Mouse (Mus musculus) liver, embryonic 16.5 days (tissue): Measurements from ENCODE around the gene Sap30l. TPM values are rescaled to one million over a fixed set of nuclear protein-coding genes. Genes with fewer than 3 reads are reported as not detected.
"Not testable (repeated sequence)": the region's sequence is repeated elsewhere in the genome, so short reads cannot be mapped to it uniquely, and the experiment has no call there.

Source experiments
- ATAC-seq: fragments of 200-750 bp; cut with Nextera tagmentation; 2 replicates; pipeline ENCODE4 v1.8.0; 2017; ENCODE audit warnings: low read depth, mild to moderate bottlenecking, moderate number of reproducible peaks, moderate library complexity
- H3K27ac ChIP-seq: fragments of 300-500 bp; sonication (generic); 2 replicates; pipeline ENCODE4 v1.5.1; 2014; ENCODE audit warnings: mild to moderate bottlenecking, low read length
- H3K27me3 ChIP-seq: fragments of 300-500 bp; sonication (generic); 2 replicates; pipeline ENCODE4 v1.6.1; 2014; ENCODE audit warnings: low read depth, low read length, mixed read lengths; ENCODE audit not compliant: control insufficient read depth, insufficient read depth
- H3K36me3 ChIP-seq: fragments of 300-500 bp; sonication (generic); 2 replicates; pipeline ENCODE4 v1.6.1; 2014; ENCODE audit warnings: mild to moderate bottlenecking; ENCODE audit not compliant: control insufficient read depth, insufficient read depth
- H3K4me1 ChIP-seq: fragments of 300-500 bp; sonication (generic); 2 replicates; pipeline ENCODE4 v1.6.1; 2014; ENCODE audit warnings: low read depth, low read length, mixed read lengths; ENCODE audit not compliant: control insufficient read depth
- H3K4me2 ChIP-seq: fragments of 300-500 bp; sonication (generic); 2 replicates; pipeline ENCODE4 v1.6.1; 2014; ENCODE audit warnings: low read depth, low read length, mixed read lengths
- H3K4me3 ChIP-seq: fragments of 300-500 bp; sonication (generic); 2 replicates; pipeline ENCODE4 v1.5.1; 2014; ENCODE audit warnings: low read depth, mild to moderate bottlenecking, low read length
- H3K9ac ChIP-seq: fragments of 300-500 bp; sonication (generic); 2 replicates; pipeline ENCODE4 v1.6.1; 2014; ENCODE audit warnings: low read depth, low read length
- H3K9me3 ChIP-seq: fragments of 300-500 bp; sonication (generic); replicated peaks from 2 replicates; pipeline ENCODE4 v1.6.1; 2016; ENCODE audit warnings: low read length; ENCODE audit not compliant: control insufficient read depth
- WGBS: fragments of 180-500 bp; shearing (Covaris S2); extraction: QIAGEN DNeasy Blood & Tissue Kit; methylation state at CpG from one replicate; pipeline ENCODE4 v1.1.7; 2014; ENCODE audit not compliant: insufficient replicate concordance; 5-methylcytosine and 5-hydroxymethylcytosine counted together
- polyA plus RNA-seq: library from polyadenylated mRNA; unstranded; fragments of >200 nt; fragmentation: Nextera tagmentation; extraction: Ambion mirVana; gene quantifications from 2 replicates; pipeline ENCODE4 v1.2.1, GENCODE M21; 2015

The Sap30l gene
- polyA plus RNA-seq, 1 experiment from 2014 or later, result 1.9 TPM

DNA sequence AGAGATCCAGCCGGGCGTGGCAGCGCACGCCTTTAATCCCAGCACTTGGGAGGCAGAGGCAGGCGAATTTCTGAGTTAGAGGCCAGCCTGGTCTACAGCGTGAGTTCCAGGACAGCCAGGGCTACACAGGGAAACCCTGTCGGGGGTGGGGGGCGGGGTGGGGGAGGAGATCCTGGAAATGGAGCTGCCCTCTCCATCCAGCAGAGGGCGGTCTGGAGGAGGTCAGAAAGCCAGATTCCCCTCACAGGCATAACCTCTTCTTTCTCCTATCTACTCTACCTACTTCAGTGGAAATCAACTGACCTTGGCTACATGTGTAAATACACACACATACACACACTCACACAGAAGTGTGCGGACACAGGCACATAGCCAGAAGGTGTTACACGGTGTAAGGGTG, 23.8 kb downstream of the Sap30l start:
- WGBS, result 46% methylated on average over 11 of the region's 11 CpGs
- H3K9ac ChIP-seq, H3K4me2 ChIP-seq, H3K9me3 ChIP-seq, H3K36me3 ChIP-seq, H3K4me1 ChIP-seq, H3K4me3 ChIP-seq, H3K27ac ChIP-seq, ATAC-seq: not testable (repeated sequence)
- H3K27me3 ChIP-seq, result peaks cover 46% of the 10 kb centered on the region

GRCm38 (mm10) chr11:57827048-57827914, 25.8 kb downstream of the Sap30l start:
- Histone ChIP-seq H3K4me2 (peak overlapping the region; percentile 19; the same call in 1 of the 2 replicates), H3K9me3 (no peaks in the 10 kb centered on the region), H3K27ac (no peak overlapping the region), H3K4me3 (peak overlapping the region; percentile 13; the same call in 1 of the 2 replicates), H3K27me3 (peaks cover 66% of the 10 kb centered on the region), H3K36me3 (no peaks in the 10 kb centered on the region), H3K9ac (no peak overlapping the region), H3K4me1 (no peaks in the 10 kb centered on the region; the same call in 1 of the 2 replicates)
- WGBS, result 2% methylated on average over 41 of the region's 41 CpGs
- no peak for ATAC-seq

DNA sequence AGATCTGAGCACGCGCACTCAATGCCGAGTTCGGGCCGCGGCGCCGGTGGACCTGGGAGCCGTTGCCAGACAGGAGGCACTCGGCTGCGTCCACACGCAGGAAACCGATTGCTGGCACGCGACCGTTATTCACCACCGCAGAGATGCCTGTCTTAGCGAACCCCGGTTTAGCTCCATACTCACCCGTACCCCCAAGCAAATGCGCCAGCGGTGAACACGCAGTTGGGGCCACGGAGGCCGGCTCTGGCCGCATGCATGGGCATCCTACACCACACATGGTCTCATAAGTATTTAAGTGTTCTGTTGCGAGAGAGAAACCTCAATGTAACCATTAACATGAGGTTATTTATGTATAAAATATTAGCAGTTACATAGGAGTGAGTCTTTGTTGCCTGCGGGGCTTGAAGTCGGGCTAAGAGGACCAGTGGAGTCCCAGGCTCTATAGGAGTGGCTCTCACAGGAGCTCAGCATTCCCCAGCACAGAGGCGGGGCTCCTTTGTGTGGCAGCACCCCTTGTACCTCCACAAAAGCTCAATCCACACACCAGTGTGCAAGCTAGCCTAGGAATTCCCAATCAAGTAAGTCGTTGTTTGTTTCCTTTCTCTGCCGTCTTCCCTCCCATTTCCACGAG, 26.6 kb downstream of the Sap30l start:
- 2% methylated on average over 33 of the region's 33 CpGs for WGBS
- H3K4me2 ChIP-seq, result peak overlapping the region; percentile 19; the same call in 1 of the 2 replicates
- H3K27ac ChIP-seq, result no peak overlapping the region
- H3K9me3 ChIP-seq, result no peaks in the 10 kb centered on the region
- no peaks in the 10 kb centered on the region; the same call in 1 of the 2 replicates for H3K4me1 ChIP-seq
- H3K27me3 ChIP-seq, result peaks cover 74% of the 10 kb centered on the region
- ATAC-seq, result no peak
- peak overlapping the region; percentile 13; the same call in 1 of the 2 replicates for H3K4me3 ChIP-seq
- no peak overlapping the region for H3K9ac ChIP-seq
- H3K36me3 ChIP-seq, result no peaks in the 10 kb centered on the region

DNA sequence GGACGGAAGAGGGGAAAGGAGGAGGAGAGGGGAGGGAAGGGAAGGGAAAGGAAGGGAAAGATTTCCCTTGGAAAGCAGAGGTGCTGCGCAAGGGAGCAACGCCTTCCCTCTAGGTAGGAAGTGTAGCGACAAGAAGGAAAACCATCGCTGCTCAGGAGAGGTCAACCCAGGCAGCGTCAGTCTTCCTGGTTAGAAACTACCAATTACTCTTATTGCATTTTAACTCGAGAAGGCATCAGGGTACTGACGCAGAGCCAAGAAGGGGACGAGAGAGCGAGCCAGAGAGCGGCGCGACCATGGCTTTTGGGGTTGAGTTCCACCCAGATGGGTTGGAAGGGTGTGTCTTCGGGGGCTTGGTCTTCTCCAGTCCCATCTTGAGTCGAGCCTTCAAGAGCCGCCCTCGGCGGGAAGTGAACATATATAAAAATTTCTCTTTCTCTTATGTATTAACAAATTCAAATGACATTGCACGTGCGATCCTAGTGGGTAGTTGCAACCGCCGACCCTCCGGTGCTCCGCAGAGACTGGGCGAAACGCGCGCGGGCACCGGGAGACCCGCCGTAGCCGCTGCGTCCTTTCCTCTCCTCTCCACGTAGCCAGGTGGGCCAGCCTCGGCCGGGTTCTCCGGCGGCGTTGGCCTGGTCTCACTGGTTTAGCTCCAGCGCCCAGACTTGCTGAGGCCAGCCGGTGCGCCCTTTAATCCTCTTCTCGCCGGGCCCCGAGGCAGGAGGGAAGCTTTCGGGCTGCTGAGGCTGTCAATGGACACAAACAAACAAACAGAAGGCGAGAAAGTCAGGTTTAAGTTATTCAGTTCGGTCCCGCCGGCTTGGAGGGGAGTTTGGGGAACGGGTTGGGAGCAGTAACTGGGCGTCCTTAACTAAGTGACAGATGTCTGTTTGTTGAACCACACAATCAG, 27.8 kb downstream of the Sap30l start:
- ATAC-seq, result no peak
- Histone ChIP-seq H3K36me3 (no peaks in the 10 kb centered on the region), H3K27ac (no peak overlapping the region), H3K4me2 (no peak overlapping the region), H3K9me3 (no peaks in the 10 kb centered on the region), H3K4me3 (no peak overlapping the region), H3K9ac (no peak overlapping the region), H3K4me1 (no peaks in the 10 kb centered on the region; the same call in 1 of the 2 replicates), H3K27me3 (peaks cover 86% of the 10 kb centered on the region)
- 3% methylated on average over 53 of the region's 53 CpGs for WGBS

DNA sequence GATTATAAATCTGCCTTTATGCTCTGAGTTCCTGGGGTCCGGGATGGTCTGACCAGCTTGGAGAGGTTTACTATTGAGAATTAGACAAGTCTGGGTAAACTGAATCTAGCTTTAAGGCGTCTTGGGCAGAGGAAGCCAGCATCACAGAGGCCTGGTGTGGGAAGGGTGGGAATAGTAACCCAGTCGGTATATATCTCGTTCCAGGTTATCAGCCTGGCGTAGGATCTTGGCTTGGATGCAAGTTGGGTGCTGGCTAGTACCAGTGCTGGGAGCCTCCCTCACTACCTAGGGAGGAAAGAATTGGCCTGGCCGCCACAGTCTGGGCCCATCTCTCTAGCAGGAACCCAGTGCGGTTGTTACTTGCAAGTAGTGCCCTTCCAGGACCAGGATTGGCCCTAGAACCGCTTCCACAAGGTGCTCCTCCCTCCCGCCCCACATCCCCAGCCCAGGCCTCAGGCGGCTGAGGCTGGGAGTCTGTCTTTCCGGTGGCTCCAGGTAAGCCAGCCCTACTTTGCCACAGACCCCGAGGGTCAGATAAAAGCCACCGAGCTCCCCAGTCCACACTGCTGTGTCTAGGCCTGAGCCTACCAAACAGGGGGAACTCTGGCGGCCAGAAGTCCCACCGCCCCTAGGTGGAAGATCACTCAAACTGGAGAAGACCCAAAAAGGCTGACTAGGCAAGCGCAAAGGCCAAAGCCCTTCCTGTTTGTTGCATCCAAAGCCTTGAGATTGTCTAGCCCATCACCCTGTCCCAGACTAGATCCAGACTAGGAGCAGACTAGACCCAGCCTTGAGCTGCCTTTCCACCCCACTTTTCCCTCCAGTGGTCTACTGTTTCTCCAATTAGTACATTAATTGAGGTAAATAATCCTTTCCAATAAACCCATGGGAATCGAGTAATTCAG, 28.7 kb downstream of the Sap30l start:
- Histone ChIP-seq H3K4me2 (no peak overlapping the region), H3K4me3 (no peak overlapping the region), H3K27me3 (peaks cover 93% of the 10 kb centered on the region), H3K4me1 (no peaks in the 10 kb centered on the region; the same call in 1 of the 2 replicates), H3K27ac (no peak overlapping the region), H3K9ac (no peak overlapping the region), H3K36me3 (no peaks in the 10 kb centered on the region), H3K9me3 (no peaks in the 10 kb centered on the region)
- WGBS, result 21% methylated on average over 17 of the region's 17 CpGs
- ATAC-seq, result no peak

GRCm38 (mm10) chr11:57831281-57831781, 29.9 kb downstream of the Sap30l start:
- Histone ChIP-seq H3K27ac (no peak overlapping the region), H3K4me3 (no peak overlapping the region), H3K27me3 (peaks cover 98% of the 10 kb centered on the region), H3K4me1 (no peaks in the 10 kb centered on the region; the same call in 1 of the 2 replicates), H3K9me3 (no peaks in the 10 kb centered on the region), H3K9ac (no peak overlapping the region), H3K36me3 (no peaks in the 10 kb centered on the region), H3K4me2 (no peak overlapping the region)
- WGBS, result 4% methylated on average over 31 of the region's 31 CpGs
- no peak for ATAC-seq

GRCm38 (mm10) chr11:57831861-57832260, 30.4 kb downstream of the Sap30l start:
- peaks cover 98% of the 10 kb centered on the region for H3K27me3 ChIP-seq
- no peaks in the 10 kb centered on the region for H3K9me3 ChIP-seq
- H3K36me3 ChIP-seq, result no peaks in the 10 kb centered on the region
- no peak for ATAC-seq
- H3K27ac ChIP-seq, result no peak overlapping the region
- H3K4me3 ChIP-seq, result no peak overlapping the region
- H3K4me1 ChIP-seq, result no peaks in the 10 kb centered on the region; the same call in 1 of the 2 replicates
- WGBS, result 9% methylated on average over 16 of the region's 16 CpGs
- H3K9ac ChIP-seq, result no peak overlapping the region
- no peak overlapping the region for H3K4me2 ChIP-seq
